Mouse (Mus musculus) gastrocnemius, postnatal 10 days (tissue): Measurements from ENCODE around the gene Itpk1. TPM values are rescaled to one million over a fixed set of nuclear protein-coding genes. Genes with fewer than 3 reads are reported as not detected.

Experiments
- DNase-seq: peaks from one replicate; pipeline ENCODE4 v3.0.0; 2021; ENCODE audit warnings: mixed read lengths
- microRNA-seq, 2 experiments: library from miRNA; unstranded; fragments of <30 nt; microRNA quantifications; one replicate each; pipeline ENCODE4 v1.2.0; 2021
- total RNA-seq, 2 experiments: library from RNA; stranded (reverse); gene quantifications; 2 replicates each; pipeline ENCODE4 v1.2.3; 2021

Gene Itpk1
- total RNA-seq, 2 experiments from 2014 or later = 5.6 to 6.0 TPM

GRCm38 (mm10) chr12:102551186-102551585 lies 153.5 kb downstream of the Itpk1 start:
- DNase-seq = no peak

- peak; percentile 85 for DNase-seq
Observed at GRCm38 (mm10) chr12:102550529-102550928, 154.2 kb downstream of the Itpk1 start.

GRCm38 (mm10) chr12:102545122-102545521 lies 159.6 kb downstream of the Itpk1 start:
- no peak for DNase-seq

GRCm38 (mm10) chr12:102541168-102541567 lies 163.6 kb downstream of the Itpk1 start:
- DNase-seq = no peak

GRCm38 (mm10) chr12:102540278-102540677 lies 164.5 kb downstream of the Itpk1 start:
- DNase-seq = no peak

- DNase-seq = no peak
Observed at GRCm38 (mm10) chr12:102535796-102536195, 168.9 kb downstream of the Itpk1 start.

GRCm38 (mm10) chr12:102527989-102528388 lies 176.7 kb downstream of the Itpk1 start:
- no peak for DNase-seq

GRCm38 (mm10) chr12:102524760-102525159 lies 180.0 kb downstream of the Itpk1 start:
- DNase-seq = peak; percentile 44

GRCm38 (mm10) chr12:102524216-102524615 lies 180.5 kb downstream of the Itpk1 start:
- no peak for DNase-seq

- peak; percentile 9 for DNase-seq
Observed at GRCm38 (mm10) chr12:102521777-102522319, 182.9 kb downstream of the Itpk1 start.

GRCm38 (mm10) chr12:102519929-102520720 lies 184.6 kb downstream of the Itpk1 start:
- no peak for DNase-seq

Small RNA genes within 50 kb of the gene (microRNA-seq; reads per million reads assigned to microRNA genes)
- 0.25 to 0.32 reads per million in 2 experiments for gene Mir1936

Other genes starting within 250 kb of the Itpk1 start
- 10 to 100 TPM; 22.0 to 25.3 TPM for gene Golga5, start 235.8 kb downstream of the Itpk1 start, total RNA-seq
- gene Chga, start 150.0 kb downstream of the Itpk1 start, total RNA-seq = under 1 TPM; 0.21 to 0.36 TPM
- 1 to 10 TPM; 6.4 to 6.8 TPM for gene Moap1, start 38.7 kb upstream of the Itpk1 start, total RNA-seq
- gene Tmem251, start 38.8 kb upstream of the Itpk1 start, total RNA-seq = 1 to 10 TPM; 2.3 to 2.7 TPM
- not detected for gene Gm28051, start 52.8 kb upstream of the Itpk1 start, total RNA-seq
- gene Gon7, start 52.9 kb upstream of the Itpk1 start, total RNA-seq = 1 to 10 TPM; 6.7 to 7.4 TPM
- gene Ubr7, start 53.0 kb upstream of the Itpk1 start, total RNA-seq = 10 to 100 TPM; 15.2 to 17.7 TPM
- 1 to 10 TPM; 3.4 to 3.5 TPM for gene Gm20604, start 53.7 kb upstream of the Itpk1 start, total RNA-seq
- gene Btbd7, start 173.5 kb upstream of the Itpk1 start, total RNA-seq = 10 to 100 TPM; 18.6 to 25.3 TPM
- not detected for gene Cox8c, start 194.4 kb upstream of the Itpk1 start, total RNA-seq
- under 1 TPM; 0.12 to 0.16 TPM for gene Unc79, start 243.9 kb upstream of the Itpk1 start, total RNA-seq